Comparison of ENCODE assay signal across 24 mouse cellular contexts in genomic region chr5:99269131-99269530, GRCm38 (mm10).
A peak's percentile ranks its signal among the peaks of the same experiment; 100 is the strongest.
DNase-seq lines count a peak whose midpoint lies in the region; ATAC-seq and TF ChIP-seq lines count a peak whose summit lies in the region.
"Had no signal": no experiment of that assay in that cellular context is flagged by ENCODE, and none has a peak within 500 bp of the region (broad histone marks: within the 10 kb centered on the region; RNA-seq: fewer than 3 reads in every experiment).

No protein-coding gene starts in this region.

- no peaks in the 10 kb centered on the region for H3K9me3 ChIP-seq in kidney, embryonic 16.5 days (ENCODE audit: low read length)
- H3K9me3 ChIP-seq in liver, postnatal 0 days (ENCODE audit: low read length), result no peaks in the 10 kb centered on the region
- H3K9me3 ChIP-seq: embryonic facial prominence, embryonic 10.5 days; embryonic facial prominence, embryonic 12.5 days; forebrain, embryonic 13.5 days; forebrain, embryonic 15.5 days had no signal

- no peak overlapping the region for H3K4me2 ChIP-seq in kidney, embryonic 16.5 days (replicated peaks; ENCODE audit: low read depth, low read length)
- no peak overlapping the region for H3K4me2 ChIP-seq in liver, postnatal 0 days (ENCODE audit: low read depth, low read length)
- H3K4me2 ChIP-seq: embryonic facial prominence, embryonic 12.5 days; forebrain, embryonic 13.5 days; forebrain, embryonic 15.5 days had no signal

- no peak for TF ChIP-seq POLR2A in liver, adult 2 months (IDR thresholded peaks at IDR 0.05; ENCODE audit: extremely low read depth, insufficient read depth, low read length)

- no peaks in the 10 kb centered on the region for H3K4me1 ChIP-seq in kidney, embryonic 16.5 days (ENCODE audit: insufficient read depth, low read length)
- peaks cover 4% of the 10 kb centered on the region; the same call in 1 of the 2 replicates for H3K4me1 ChIP-seq in liver, adult 2 months (ENCODE audit: control insufficient read depth, insufficient read depth, low read length)
- H3K4me1 ChIP-seq in liver, postnatal 0 days (ENCODE audit: insufficient read depth), result peaks cover 13% of the 10 kb centered on the region
- H3K4me1 ChIP-seq: embryonic facial prominence, embryonic 12.5 days had no signal

- no peak overlapping the region for H3K4me3 ChIP-seq in kidney, embryonic 16.5 days (ENCODE audit: low read length)
- no peak overlapping the region for H3K4me3 ChIP-seq in liver, adult 2 months (ENCODE audit: insufficient read depth, low read depth, low read length)
- H3K4me3 ChIP-seq in liver, postnatal 0 days (ENCODE audit: low read depth, low read length), result no peak overlapping the region
- H3K4me3 ChIP-seq: embryonic facial prominence, embryonic 10.5 days; embryonic facial prominence, embryonic 12.5 days; forebrain, embryonic 13.5 days; forebrain, embryonic 15.5 days had no signal

- peak; percentile 21 for DNase-seq in kidney, adult 11 months
- DNase-seq in kidney, adult 8-10 months, result peak; percentile 13 to 34
- no peak for DNase-seq in kidney, postnatal 14 days
- peak; percentile 56 for DNase-seq in liver, adult 2 months (ENCODE audit: extremely low read depth, low read depth, low spot score)
- no peak for DNase-seq in liver, postnatal 0 days
- DNase-seq: adrenal gland, adult 8-10 months; adrenal gland, postnatal 14 days; adrenal gland, postnatal 36 days; B cell, adult 2 months; cerebellum, adult 11-12 months; cerebellum, adult 2 months; cerebellum, adult 9-10 months; cerebellum, postnatal 10 days; cerebellum, postnatal 25 days had no signal

- no peak for TF ChIP-seq EP300 in liver, postnatal 0 days (IDR thresholded peaks at IDR 0.05; ENCODE audit: low read depth)

- no peaks in the 10 kb centered on the region for H3K27me3 ChIP-seq in kidney, embryonic 16.5 days (ENCODE audit: insufficient read depth, low read length)
- H3K27me3 ChIP-seq in liver, adult 2 months (ENCODE audit: control insufficient read depth, insufficient read depth, low read length), result no peaks in the 10 kb centered on the region
- no peaks in the 10 kb centered on the region for H3K27me3 ChIP-seq in liver, postnatal 0 days (ENCODE audit: insufficient read depth, low read length)
- H3K27me3 ChIP-seq: CH12.LX; embryonic facial prominence, embryonic 12.5 days; forebrain, embryonic 13.5 days; forebrain, embryonic 15.5 days; Patski had no signal

- no peaks in the 10 kb centered on the region for H3K36me3 ChIP-seq in kidney, embryonic 16.5 days (ENCODE audit: insufficient read depth, low read length)
- H3K36me3 ChIP-seq in liver, adult 2 months (ENCODE audit: control insufficient read depth, insufficient read depth, low read length), result no peaks in the 10 kb centered on the region
- H3K36me3 ChIP-seq in liver, postnatal 0 days (replicated peaks; ENCODE audit: insufficient read depth, low read length), result no peaks in the 10 kb centered on the region
- H3K36me3 ChIP-seq: embryonic facial prominence, embryonic 10.5 days; embryonic facial prominence, embryonic 12.5 days; forebrain, embryonic 15.5 days; G1E had no signal

- H3K79me2 ChIP-seq in liver, adult 2 months (ENCODE audit: control insufficient read depth, insufficient read depth, low read length), result no peaks in the 10 kb centered on the region

- H3K27ac ChIP-seq in kidney, embryonic 16.5 days (ENCODE audit: low read length), result no peak overlapping the region
- no peak overlapping the region for H3K27ac ChIP-seq in liver, adult 2 months (replicated peaks; ENCODE audit: insufficient read depth, low read depth, low read length)
- no peak overlapping the region for H3K27ac ChIP-seq in liver, postnatal 0 days (ENCODE audit: low read depth)
- H3K27ac ChIP-seq: embryonic facial prominence, embryonic 10.5 days; embryonic facial prominence, embryonic 12.5 days; forebrain, embryonic 13.5 days; forebrain, embryonic 15.5 days had no signal

- 75% methylated on average over 2 of the region's 2 CpGs for WGBS in kidney, embryonic 16.5 days
- WGBS in liver, adult 2 months, result 47% methylated on average over 2 of the region's 2 CpGs
- WGBS in liver, postnatal 0 days (ENCODE audit: insufficient replicate concordance), result 47% methylated on average over 2 of the region's 2 CpGs

- H3K9ac ChIP-seq in kidney, embryonic 16.5 days (replicated peaks; ENCODE audit: low read length), result no peak overlapping the region
- no peak overlapping the region for H3K9ac ChIP-seq in liver, adult 2 months (ENCODE audit: low read depth, low read length)
- H3K9ac ChIP-seq in liver, postnatal 0 days (replicated peaks), result no peak overlapping the region
- H3K9ac ChIP-seq: embryonic facial prominence, embryonic 12.5 days; forebrain, embryonic 13.5 days; forebrain, embryonic 15.5 days had no signal

- ATAC-seq in kidney, embryonic 16.5 days (ENCODE audit: low FRiP score, low TSS enrichment), result no peak
- ATAC-seq in liver, postnatal 0 days, result no peak
- ATAC-seq: activated CD4-positive, CD25-positive, alpha-beta regulatory T cell, adult 4 months; CD4-positive, CD25-positive, alpha-beta regulatory T cell, adult 4 months; forebrain, embryonic 13.5 days; forebrain, embryonic 15.5 days; Patski had no signal

- no peak for TF ChIP-seq CTCF in liver, adult 2 months (IDR thresholded peaks at IDR 0.05; ENCODE audit: low read depth, low read length)
- no peak for TF ChIP-seq CTCF in liver, postnatal 0 days (IDR thresholded peaks at IDR 0.05; ENCODE audit: low read depth)

Comparison
In these comparisons a context has a peak if more than half of its experiments do, and no peak if none do; other contexts are left out.
1. DNase-seq: peak in kidney, adult 11 months (single experiment), kidney, adult 8-10 months (2 of 2) and liver, adult 2 months (single experiment); none in kidney, postnatal 14 days (single experiment) and liver, postnatal 0 days (single experiment).